Mouse (Mus musculus): ENCODE data around the gene Xylt2. TPM values are rescaled to one million over a fixed set of nuclear protein-coding genes. Genes with fewer than 3 reads are reported as not detected.

Gene Xylt2
- 19.9 and 22.5 TPM in 2 replicates for polyA plus RNA-seq (2015; fragmentation: Nextera tagmentation; extraction: Ambion mirVana)

DNA sequence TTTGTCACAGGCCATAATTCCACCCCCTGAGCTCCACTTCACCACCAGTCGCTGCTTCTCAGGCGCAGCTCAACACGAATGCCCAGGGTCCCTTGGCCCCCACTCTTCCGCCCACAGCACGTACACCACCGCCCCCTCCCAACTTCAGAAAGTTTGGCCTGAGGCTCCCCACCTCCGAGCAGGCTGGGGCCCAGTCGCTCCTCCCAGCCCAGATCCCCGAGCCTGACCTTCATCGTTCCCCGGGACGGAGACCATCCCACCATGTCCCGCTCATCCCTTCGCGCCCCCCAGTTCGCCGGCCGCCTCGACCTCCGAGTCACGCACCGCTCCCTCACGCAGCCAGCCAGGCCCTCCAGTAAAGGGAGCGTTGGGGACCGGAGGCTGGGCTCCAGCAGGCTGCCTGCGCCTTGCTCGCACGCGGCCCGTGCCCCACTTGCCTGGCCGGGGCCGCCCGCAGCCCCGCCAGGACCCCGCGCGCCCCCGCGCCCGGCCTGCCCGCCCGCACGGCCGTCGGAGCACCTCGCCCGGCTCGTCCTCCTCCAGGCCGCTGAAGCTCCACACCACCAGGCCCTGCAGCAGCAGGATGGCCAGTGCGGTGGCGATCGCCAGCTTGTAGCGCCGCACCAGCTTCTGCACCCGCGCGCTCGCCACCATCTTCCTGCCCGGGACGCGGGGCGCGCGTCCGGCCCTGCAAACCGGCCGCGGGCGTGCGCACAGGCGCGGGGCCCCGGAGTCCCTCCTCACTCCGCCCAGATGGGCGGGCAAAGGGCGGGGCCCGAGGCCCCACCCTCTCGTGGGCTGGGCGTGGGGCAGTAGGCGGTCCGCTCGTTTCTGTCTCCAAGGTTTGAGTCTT is at the start of gene Xylt2:
TSS of gene Xylt2 (minus strand) at position 762 of the 853 bp plus-strand sequence.
- Histone ChIP-seq H3K27me3 (no peaks in the 10 kb centered on the region), H3K4me2 (peak within 1 kb of the TSS; percentile 75), H3K4me3 (peak within 1 kb of the TSS; percentile 97), H3K4me1 (peaks cover 30% of the 10 kb centered on the region), H3K9ac (peak within 1 kb of the TSS; percentile 99), H3K9me3 (no peaks in the 10 kb centered on the region), H3K27ac (peak within 1 kb of the TSS; percentile 94), H3K36me3 (no peaks in the 10 kb centered on the region; the same call in 1 of the 2 replicates)
- ATAC-seq (ENCODE audit: insufficient number of reproducible peaks, low FRiP score, low TSS enrichment, low read depth), result peak; percentile 94
- under 1% methylated on average over 82 of the region's 82 CpGs for WGBS

DNA sequence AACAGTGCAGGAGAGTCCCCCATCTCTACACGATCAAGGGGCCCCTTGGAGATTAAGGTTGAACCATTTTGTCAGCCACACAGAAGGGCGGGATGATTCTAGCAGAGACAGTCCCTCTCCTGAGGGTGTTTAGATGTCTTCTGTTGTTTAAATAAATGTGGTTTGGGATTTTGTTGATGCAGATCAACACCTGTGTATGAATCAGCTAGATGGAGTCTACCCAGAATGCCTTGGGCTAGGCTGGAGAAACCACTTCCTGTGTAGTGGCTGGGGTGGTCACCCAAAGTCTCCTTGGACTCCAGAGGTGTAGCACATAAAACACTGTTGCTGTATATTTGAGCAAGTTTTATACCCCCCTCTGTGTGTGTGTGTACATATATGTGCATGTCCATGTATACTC is 41.9 kb upstream of the Xylt2 start:
- 0 out of 2 replicates have a peak, but pooled peaks cover 1% of the 10 kb centered on the region for H3K27me3 ChIP-seq
- WGBS, result 76% methylated on average over 2 of the region's 2 CpGs
- H3K36me3 ChIP-seq, result no peaks in the 10 kb centered on the region
- ATAC-seq (ENCODE audit: insufficient number of reproducible peaks, low FRiP score, low TSS enrichment, low read depth), result no peak
- H3K9me3 ChIP-seq, result no peaks in the 10 kb centered on the region
- H3K4me3 ChIP-seq, result no peak overlapping the region
- H3K27ac ChIP-seq, result no peak overlapping the region
- H3K9ac ChIP-seq, result no peak overlapping the region
- H3K4me1 ChIP-seq, result peaks cover 7% of the 10 kb centered on the region
- no peak overlapping the region for H3K4me2 ChIP-seq

DNA sequence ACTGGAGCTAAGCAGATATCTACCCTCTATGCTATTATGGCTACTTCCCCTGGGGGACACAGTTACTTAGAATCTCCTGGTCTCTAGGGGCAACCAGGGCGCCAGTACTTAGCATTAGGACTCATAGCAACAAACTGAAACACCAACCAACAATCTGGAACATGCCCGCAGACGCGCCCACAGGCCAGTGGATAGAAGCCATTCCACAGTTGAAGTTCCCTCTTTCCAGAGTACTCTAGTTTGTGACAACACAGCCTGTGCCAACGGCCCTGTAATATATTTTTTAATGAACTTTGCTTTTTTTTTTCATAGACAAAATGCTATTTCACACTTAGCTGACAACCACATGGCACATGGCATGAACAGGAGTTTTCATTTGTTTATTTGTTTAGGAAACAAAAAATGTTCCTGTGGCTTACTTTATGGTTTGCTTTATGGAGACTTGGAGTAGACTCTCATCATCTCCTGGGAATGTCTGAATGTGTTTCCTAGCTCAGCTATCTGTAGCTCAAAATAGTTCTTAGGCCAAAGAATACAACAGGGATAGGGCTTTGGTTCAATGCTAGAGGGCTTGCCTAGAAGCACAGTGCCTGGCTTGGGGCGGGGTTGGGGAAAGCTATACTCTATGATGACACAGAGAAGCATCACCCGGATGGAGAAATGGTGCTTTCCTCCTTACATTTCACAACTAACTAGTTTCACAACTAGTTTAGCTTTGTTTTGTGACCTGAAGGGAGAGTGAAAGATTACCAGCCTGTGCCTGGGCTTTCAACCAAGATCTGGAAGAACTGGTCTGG is 41.0 kb upstream of the Xylt2 start:
- Histone ChIP-seq H3K4me3 (no peak overlapping the region), H3K4me2 (no peak overlapping the region), H3K36me3 (no peaks in the 10 kb centered on the region), H3K4me1 (peaks cover 7% of the 10 kb centered on the region), H3K27ac (no peak overlapping the region), H3K9ac (no peak overlapping the region), H3K27me3 (0 out of 2 replicates have a peak, but pooled peaks cover 5% of the 10 kb centered on the region), H3K9me3 (no peaks in the 10 kb centered on the region)
- no peak for ATAC-seq (ENCODE audit: insufficient number of reproducible peaks, low FRiP score, low TSS enrichment, low read depth)
- 76% methylated on average over 7 of the region's 7 CpGs for WGBS

DNA sequence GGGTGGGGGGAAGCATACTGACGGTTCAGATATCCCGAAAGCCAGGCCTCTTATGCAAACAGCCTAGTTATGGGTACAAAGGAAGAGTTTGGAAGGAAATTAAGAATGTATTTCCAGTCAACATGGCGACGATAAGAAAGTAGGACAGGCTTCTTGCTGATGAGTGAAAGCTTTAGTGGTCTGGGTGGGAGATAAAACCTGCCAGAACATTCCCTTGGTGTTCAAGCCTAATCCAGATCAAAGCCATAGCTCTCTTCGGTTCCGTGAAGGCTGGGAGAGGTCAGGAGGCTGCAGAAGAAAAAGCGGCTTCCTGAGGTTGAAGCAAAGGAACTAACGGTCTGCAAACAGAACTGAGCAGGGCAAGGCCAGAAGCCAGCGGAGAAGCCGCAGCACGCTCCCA is 39.9 kb upstream of the Xylt2 start:
- Histone ChIP-seq H3K9me3 (no peaks in the 10 kb centered on the region), H3K4me2 (no peak overlapping the region), H3K27ac (no peak overlapping the region), H3K27me3 (0 out of 2 replicates have a peak, but pooled peaks cover 5% of the 10 kb centered on the region), H3K4me3 (no peak overlapping the region), H3K4me1 (peaks cover 14% of the 10 kb centered on the region), H3K36me3 (no peaks in the 10 kb centered on the region), H3K9ac (no peak overlapping the region)
- no peak for ATAC-seq (ENCODE audit: insufficient number of reproducible peaks, low FRiP score, low TSS enrichment, low read depth)
- 29% methylated on average over 11 of the region's 11 CpGs for WGBS

DNA sequence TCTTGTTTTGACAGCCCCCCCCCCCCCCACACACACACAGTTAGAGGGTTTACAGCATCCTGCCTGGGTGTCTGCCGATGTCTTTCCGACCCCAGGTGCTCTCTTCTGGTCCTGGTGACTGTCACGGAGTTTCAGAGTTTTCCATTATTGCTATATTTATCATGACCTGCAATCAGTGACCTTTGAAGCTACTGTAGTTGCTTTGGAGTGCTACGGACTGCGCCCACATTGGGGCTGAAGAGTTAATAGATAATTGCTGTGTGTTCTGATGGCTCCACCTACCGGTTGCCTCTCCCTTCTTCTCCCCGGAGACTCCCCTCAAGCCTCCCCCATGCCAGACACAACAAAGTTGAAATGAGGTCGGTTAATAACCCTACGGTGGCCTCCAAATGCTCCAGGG is 39.4 kb upstream of the Xylt2 start:
- H3K4me3 ChIP-seq, result no peak overlapping the region
- H3K36me3 ChIP-seq, result no peaks in the 10 kb centered on the region
- 0 out of 2 replicates have a peak, but pooled peaks cover 5% of the 10 kb centered on the region for H3K27me3 ChIP-seq
- ATAC-seq (ENCODE audit: insufficient number of reproducible peaks, low FRiP score, low TSS enrichment, low read depth), result no peak
- H3K4me2 ChIP-seq, result no peak overlapping the region
- H3K27ac ChIP-seq, result no peak overlapping the region
- H3K9ac ChIP-seq, result no peak overlapping the region
- no peaks in the 10 kb centered on the region for H3K9me3 ChIP-seq
- WGBS, result 9% methylated on average over 9 of the region's 9 CpGs
- peaks cover 14% of the 10 kb centered on the region for H3K4me1 ChIP-seq

DNA sequence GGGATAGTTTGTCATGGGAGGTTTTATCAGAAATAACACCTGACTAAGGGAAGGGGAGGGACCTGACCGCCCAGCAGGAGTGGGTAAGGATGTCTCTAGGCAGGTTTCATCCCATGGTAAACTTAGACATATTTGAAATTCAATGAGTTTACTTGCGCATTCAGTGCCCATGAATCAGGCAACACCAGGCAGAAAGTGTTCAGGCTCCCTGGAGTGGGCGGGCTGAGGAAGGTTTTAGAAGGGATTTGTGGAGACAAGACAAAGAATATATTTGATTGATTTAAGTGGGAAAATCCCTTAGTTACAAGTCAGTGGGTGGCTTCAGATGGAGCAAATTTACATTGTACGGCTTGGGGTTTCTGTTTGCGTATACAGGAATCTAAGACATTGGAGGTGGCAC is 38.3 kb upstream of the Xylt2 start:
- Histone ChIP-seq H3K27me3 (0 out of 2 replicates have a peak, but pooled peaks cover 5% of the 10 kb centered on the region), H3K36me3 (no peaks in the 10 kb centered on the region), H3K4me3 (no peak overlapping the region), H3K27ac (no peak overlapping the region), H3K4me1 (peaks cover 14% of the 10 kb centered on the region), H3K9me3 (no peaks in the 10 kb centered on the region), H3K4me2 (no peak overlapping the region), H3K9ac (no peak overlapping the region)
- WGBS, result 83% methylated on average over 5 of the region's 5 CpGs
- ATAC-seq (ENCODE audit: insufficient number of reproducible peaks, low FRiP score, low TSS enrichment, low read depth), result no peak

DNA sequence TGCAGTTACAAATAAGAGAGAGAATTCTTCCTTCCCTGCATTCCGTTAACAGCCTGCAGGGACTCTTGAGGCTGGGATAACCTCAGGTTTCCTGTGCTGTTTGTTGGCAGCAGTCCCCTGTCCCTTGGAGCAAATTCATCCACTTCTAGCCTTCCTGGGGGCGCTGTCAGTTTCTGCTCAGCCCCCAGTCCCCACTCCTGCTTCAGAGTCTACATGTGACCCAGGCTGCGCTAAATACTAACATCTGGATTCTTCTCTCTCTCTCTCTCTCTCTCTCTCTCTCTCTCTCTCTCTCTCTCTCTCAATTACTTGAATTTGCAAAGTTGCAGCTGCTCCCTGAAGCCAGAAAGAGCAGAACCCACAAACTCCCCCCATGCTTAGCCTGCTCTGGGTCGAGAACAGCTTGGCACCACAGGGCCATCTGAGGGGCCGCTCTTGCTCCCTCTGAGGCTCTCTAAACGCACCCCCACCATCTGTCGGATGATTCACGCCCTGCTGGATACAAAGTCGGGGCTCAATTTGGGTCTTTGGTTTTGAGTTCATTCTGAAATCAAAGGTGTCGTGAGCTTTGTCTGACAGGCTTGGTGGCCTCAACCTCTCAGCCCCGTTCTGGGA is 36.0 kb upstream of the Xylt2 start:
- Histone ChIP-seq H3K4me3 (no peak overlapping the region), H3K9ac (no peak overlapping the region), H3K27me3 (0 out of 2 replicates have a peak, but pooled peaks cover 5% of the 10 kb centered on the region), H3K36me3 (no peaks in the 10 kb centered on the region), H3K9me3 (no peaks in the 10 kb centered on the region), H3K4me2 (no peak overlapping the region), H3K27ac (no peak overlapping the region), H3K4me1 (peaks cover 14% of the 10 kb centered on the region)
- no peak for ATAC-seq (ENCODE audit: insufficient number of reproducible peaks, low FRiP score, low TSS enrichment, low read depth)
- WGBS, result 27% methylated on average over 11 of the region's 11 CpGs

DNA sequence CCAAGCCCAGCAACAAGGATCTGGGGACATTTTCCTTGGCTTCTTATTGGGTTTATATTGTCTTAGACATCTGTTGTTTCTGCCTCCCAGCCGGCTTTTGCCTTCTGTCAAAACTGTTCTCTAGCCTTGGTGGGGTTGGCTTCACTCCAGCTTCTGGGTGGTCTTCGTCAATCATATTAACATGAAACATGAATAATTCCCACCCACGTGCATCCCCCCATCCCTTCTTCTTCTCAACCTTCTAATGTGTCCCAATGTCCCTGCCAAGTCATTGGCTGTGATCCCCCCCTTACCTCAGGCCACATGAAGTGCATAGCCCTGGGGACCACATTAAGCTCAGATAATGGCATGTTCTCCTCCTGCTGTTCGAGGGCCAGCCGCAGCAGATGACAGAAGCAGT is 27.2 kb upstream of the Xylt2 start, which contains the start of gene Gm11541:
TSS of gene Gm11541 (minus strand) at position 28 of the 400 bp plus-strand sequence.
- H3K27ac ChIP-seq, result no peak within 1 kb of the TSS
- no peaks in the 10 kb centered on the region for H3K36me3 ChIP-seq
- 66% methylated on average over 5 of the region's 5 CpGs for WGBS
- peaks cover 6% of the 10 kb centered on the region; the same call in 1 of the 2 replicates for H3K27me3 ChIP-seq
- H3K4me2 ChIP-seq, result no peak within 1 kb of the TSS
- 0 out of 2 replicates have a peak, but pooled peaks have one; percentile 7 for ATAC-seq (ENCODE audit: insufficient number of reproducible peaks, low FRiP score, low TSS enrichment, low read depth)
- H3K4me3 ChIP-seq, result no peak within 1 kb of the TSS
- H3K9me3 ChIP-seq, result no peaks in the 10 kb centered on the region
- peaks cover 5% of the 10 kb centered on the region; the same call in 1 of the 2 replicates for H3K4me1 ChIP-seq
- no peak within 1 kb of the TSS for H3K9ac ChIP-seq

DNA sequence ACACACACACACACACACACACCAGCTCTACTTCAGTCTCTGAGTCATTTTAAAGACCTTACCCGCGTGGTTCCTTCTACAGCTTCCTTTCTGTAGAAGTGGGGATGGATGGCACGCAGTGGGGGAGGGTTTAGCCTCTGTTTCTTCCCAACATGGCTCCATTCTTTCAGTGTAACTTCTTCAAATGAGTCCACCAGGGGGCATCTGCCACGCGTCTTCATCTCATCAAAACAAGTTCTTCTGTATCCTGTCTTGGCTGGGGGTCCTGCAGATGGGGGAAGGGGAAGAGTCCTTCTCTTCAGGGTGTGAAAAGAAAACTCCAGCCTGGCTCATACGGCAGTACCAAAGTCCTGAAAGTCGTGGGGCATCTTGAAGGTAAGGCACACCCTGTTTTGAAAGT is 26.7 kb upstream of the Xylt2 start:
- Histone ChIP-seq H3K4me3 (no peak overlapping the region), H3K9me3 (no peaks in the 10 kb centered on the region), H3K4me2 (no peak overlapping the region), H3K27me3 (peaks cover 6% of the 10 kb centered on the region; the same call in 1 of the 2 replicates), H3K9ac (no peak overlapping the region), H3K27ac (no peak overlapping the region), H3K36me3 (no peaks in the 10 kb centered on the region), H3K4me1 (peaks cover 5% of the 10 kb centered on the region; the same call in 1 of the 2 replicates)
- ATAC-seq (ENCODE audit: insufficient number of reproducible peaks, low FRiP score, low TSS enrichment, low read depth), result no peak
- 46% methylated on average over 7 of the region's 7 CpGs for WGBS

DNA sequence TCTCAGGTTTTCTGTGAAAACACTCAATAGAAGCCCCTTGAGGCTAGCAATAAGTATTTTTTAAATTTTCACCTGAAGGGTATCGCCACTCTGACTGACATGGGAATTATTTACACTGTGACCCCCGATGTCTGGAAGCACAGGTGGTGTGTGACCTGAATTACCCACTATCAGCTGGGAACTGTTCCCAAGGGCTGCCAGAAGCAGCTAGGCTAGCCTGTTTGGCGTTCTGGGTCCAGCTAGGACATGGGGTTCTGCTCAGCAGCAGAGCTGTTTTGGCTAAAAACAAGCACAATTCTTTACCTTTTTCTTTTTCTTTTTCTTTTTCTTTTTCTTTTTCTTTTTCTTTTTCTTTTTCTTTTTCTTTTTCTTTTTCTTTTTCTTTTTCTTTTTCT is 24.9 kb upstream of the Xylt2 start:
- Histone ChIP-seq H3K4me3 (no peak overlapping the region), H3K27ac (no peak overlapping the region), H3K4me1 (peaks cover 5% of the 10 kb centered on the region; the same call in 1 of the 2 replicates), H3K4me2 (no peak overlapping the region), H3K9ac (no peak overlapping the region), H3K36me3 (no peaks in the 10 kb centered on the region), H3K27me3 (peaks cover 6% of the 10 kb centered on the region; the same call in 1 of the 2 replicates), H3K9me3 (no peaks in the 10 kb centered on the region)
- no peak for ATAC-seq (ENCODE audit: insufficient number of reproducible peaks, low FRiP score, low TSS enrichment, low read depth)
- 35% methylated on average over 3 of the region's 3 CpGs for WGBS

DNA sequence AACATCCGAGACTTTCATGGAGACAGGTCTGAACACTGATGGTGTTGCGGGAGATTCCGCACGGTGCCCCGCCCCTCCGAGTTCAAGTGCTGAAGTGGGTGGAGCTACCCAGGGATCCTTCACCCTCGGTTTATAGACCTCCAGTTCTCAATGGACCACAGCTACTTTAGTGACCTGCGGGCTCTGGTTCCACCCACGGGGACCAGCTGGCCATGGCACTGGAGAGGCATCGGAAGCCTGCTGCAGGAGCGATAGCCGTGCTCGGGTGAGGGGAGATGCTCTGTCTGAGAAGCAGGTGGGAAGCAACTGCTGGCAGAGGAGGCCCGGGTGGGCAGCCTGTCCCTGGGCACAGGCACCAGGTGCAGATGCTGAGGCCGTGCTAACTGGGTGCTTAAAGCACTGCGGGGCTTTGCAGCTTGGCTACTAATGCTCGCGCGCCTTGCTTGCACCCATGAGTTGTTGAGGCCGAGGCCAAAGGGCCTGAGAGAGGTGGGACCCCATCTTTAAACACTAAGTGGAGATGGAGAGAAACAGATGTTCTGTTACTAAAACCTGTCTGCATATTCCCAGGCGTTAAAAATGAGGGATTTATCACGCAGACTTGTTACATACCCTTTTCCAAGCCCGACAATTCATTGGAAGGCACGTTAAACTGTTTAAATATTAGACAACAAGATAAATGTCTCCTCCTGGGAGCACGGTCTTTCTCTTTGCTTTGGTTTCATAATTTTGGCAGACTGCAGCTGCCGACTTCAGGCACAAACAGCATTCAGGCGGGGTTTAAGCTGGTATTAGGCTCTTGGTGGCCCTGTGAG is 24.3 kb upstream of the Xylt2 start:
- 44% methylated on average over 27 of the region's 27 CpGs for WGBS
- Histone ChIP-seq H3K36me3 (no peaks in the 10 kb centered on the region), H3K27me3 (peaks cover 6% of the 10 kb centered on the region; the same call in 1 of the 2 replicates), H3K4me1 (peaks cover 5% of the 10 kb centered on the region; the same call in 1 of the 2 replicates), H3K9ac (no peak overlapping the region), H3K4me2 (no peak overlapping the region), H3K4me3 (no peak overlapping the region), H3K27ac (no peak overlapping the region), H3K9me3 (no peaks in the 10 kb centered on the region)
- no peak for ATAC-seq (ENCODE audit: insufficient number of reproducible peaks, low FRiP score, low TSS enrichment, low read depth)

Measured in limb, embryonic 15.5 days (tissue).